Mouse (Mus musculus): Measurements from ENCODE around the gene Tas2r143.
A peak's percentile ranks its signal among the peaks of the same experiment; 100 is the strongest.

The Tas2r143 gene

DNA sequence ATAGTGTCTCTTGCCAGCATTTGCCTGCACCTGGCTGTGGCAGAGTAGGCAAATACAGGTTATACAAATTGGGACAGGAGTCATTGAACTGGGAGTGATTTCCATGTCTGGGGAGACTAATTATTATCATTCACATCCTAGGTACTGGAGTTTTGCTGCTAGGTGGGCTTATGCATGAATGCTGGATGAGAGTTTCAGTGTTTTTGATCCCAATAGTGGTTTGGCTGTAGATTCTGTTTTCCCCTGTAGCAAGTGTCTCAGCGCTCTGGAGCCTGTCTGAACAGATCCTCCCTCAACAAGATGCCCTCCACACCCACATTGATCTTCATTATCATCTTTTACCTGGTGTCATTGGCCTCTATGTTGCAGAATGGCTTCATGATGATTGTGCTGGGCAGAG is at the start of gene Tas2r143:
Tas2r143 (plus strand) TSS at position 301 of the 400 bp plus-strand sequence.
- DNase-seq (ENCODE audit: low spot score in 2 of 2) = no peak

- no peak for DNase-seq (ENCODE audit: low spot score in 2 of 2)
Observed at GRCm38 (mm10) chr6:42350968-42351775, 48.9 kb upstream of the Tas2r143 start.

GRCm38 (mm10) chr6:42351776-42352485 is 48.1 kb upstream of the Tas2r143 start:
- peak; percentile 40 to 50 for DNase-seq (ENCODE audit: low spot score in 2 of 2)

- DNase-seq (ENCODE audit: low spot score in 2 of 2) = no peak
Observed at GRCm38 (mm10) chr6:42352486-42352846, 47.6 kb upstream of the Tas2r143 start.

GRCm38 (mm10) chr6:42353180-42353579 is 46.9 kb upstream of the Tas2r143 start:
- peak; percentile 51 to 57 for DNase-seq (ENCODE audit: low spot score in 2 of 2)

GRCm38 (mm10) chr6:42354076-42355019 is 45.7 kb upstream of the Tas2r143 start:
- peak; percentile 18 to 31 for DNase-seq (ENCODE audit: low spot score in 2 of 2)

- DNase-seq (ENCODE audit: low spot score in 2 of 2) = no peak
Observed at GRCm38 (mm10) chr6:42355366-42355765, 44.7 kb upstream of the Tas2r143 start.

GRCm38 (mm10) chr6:42355794-42356600 is 44.0 kb upstream of the Tas2r143 start:
- no peak for DNase-seq (ENCODE audit: low spot score in 2 of 2)

- DNase-seq (ENCODE audit: low spot score in 2 of 2) = no peak
Observed at GRCm38 (mm10) chr6:42356913-42357312, 43.1 kb upstream of the Tas2r143 start.

GRCm38 (mm10) chr6:42357901-42358300 is 42.1 kb upstream of the Tas2r143 start:
- no peak for DNase-seq (ENCODE audit: low spot score in 2 of 2)

GRCm38 (mm10) chr6:42358901-42359300 is 41.1 kb upstream of the Tas2r143 start:
- DNase-seq (ENCODE audit: low spot score in 2 of 2) = no peak

DNA sequence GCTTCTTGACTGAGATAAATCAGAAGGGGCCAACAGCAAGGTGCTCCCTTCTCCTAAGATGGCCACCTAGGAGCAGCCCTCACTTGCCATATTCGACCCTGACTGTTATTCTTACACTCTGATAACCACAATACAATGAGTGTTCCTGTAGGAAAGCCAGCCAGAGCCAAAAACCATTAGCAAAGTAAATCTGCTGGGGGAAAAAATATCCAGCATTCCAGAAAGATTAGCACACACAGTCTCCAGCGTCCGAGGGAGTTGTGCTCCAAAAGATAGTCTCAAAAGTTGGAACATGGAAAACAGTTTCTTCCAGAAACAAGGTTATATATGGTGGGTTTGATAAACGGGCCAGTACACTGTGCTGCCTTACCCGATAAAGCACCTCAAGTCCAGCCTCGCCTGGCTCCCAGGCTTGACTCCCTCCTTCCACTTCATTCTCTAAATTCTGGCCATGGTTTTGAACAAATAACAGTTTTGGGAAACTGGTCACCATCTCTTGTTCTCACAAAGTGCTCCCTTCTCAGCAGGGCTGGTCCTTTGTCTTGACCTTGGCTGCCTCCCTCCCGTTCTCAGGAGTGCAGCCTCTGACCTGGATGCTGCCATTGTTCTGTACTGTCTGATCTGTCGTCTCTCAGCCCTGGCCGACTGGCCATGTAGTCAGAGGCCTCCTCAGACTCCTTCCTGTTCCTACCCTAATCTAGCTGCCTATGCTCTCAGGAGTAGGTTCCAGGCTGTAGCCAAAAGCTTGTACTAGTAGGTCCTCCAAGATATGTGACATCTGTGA is 40.5 kb upstream of the Tas2r143 start:
- DNase-seq (ENCODE audit: low spot score in 2 of 2) = no peak

GRCm38 (mm10) chr6:42360231-42360840 is 39.7 kb upstream of the Tas2r143 start:
- DNase-seq (ENCODE audit: low spot score in 2 of 2) = no peak

DNA sequence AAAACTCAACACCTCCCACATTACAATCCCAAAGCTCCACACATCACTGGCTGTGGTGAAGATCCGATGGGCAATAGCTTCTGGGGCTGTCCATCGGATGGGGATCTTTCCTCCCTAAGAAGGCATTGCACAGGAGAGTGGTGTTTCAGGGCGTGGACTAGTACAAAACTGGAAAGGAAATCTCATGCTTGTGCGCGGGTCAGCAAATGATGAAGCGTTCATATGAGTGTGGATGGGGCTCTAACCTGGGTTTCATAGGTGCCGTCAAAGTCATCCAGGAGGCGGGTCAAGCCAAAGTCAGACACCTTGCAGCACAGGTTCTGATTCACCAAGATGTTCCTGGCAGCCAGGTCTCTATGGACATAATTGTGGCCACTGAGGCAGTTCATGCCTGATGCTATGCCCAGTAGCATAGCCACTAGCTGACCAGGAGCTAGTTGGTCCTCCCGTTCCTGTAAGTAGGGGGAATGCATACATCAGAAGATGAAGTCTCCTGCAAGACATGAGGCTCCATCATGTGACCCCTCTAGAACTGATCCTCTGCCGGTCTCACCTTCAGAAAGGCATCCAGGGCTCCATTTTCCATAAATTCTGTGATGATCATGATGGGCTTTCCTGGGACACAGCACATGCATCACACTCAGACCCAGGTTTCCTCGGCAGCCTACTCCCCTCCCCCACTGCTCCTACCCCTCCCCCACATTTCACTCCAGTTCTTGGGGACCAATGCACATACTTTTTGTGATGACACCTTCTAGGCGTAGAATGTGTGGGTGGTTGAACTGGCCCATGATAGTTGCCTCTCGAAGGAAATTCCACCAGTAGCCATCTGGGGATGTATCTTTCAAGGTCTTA is 38.8 kb upstream of the Tas2r143 start:
- no peak for DNase-seq (ENCODE audit: low spot score in 2 of 2)

DNA sequence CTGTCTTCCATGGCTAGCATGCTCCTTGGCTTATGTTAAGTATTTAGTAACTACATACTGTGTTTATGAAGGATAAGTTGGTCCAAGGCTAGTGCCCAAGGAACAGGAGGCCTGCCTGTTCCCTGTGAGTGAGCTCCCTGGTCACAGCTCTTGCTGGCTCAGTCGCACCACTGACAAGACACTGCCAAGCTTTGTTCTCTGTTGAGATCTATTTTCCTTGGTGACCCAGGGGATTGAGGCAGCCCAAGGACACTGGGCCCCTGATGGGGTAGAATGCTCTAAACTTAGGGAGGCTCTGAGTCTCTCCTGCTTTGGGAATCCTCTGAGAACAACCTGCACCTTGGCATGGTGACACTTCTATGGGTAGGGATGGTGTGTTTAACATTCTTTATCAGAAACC is 38.0 kb upstream of the Tas2r143 start:
- DNase-seq (ENCODE audit: low spot score in 2 of 2) = no peak

- no peak for DNase-seq (ENCODE audit: low spot score in 2 of 2)
Observed at GRCm38 (mm10) chr6:42362497-42362896, 37.5 kb upstream of the Tas2r143 start.

DNA sequence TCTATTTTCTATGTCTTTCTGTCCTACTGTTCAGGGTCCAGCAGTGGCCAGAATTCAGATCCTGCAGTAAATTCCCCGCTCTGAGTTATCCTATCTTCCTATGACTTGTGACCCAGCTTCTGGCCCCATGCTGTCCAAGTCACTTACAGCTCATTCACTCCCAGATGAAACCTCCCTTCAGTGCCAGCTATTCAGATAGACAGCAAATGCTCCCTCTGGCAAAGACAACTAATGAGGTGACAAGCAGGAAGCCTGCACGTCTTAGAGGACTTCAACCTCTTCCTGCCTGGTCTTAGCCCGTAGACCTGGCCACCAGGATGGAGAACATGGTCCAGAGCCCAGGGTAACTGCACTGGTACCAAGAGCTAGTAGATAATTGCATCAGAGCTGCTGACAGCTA is 37.1 kb upstream of the Tas2r143 start:
- no peak for DNase-seq (ENCODE audit: low spot score in 2 of 2)

DNA sequence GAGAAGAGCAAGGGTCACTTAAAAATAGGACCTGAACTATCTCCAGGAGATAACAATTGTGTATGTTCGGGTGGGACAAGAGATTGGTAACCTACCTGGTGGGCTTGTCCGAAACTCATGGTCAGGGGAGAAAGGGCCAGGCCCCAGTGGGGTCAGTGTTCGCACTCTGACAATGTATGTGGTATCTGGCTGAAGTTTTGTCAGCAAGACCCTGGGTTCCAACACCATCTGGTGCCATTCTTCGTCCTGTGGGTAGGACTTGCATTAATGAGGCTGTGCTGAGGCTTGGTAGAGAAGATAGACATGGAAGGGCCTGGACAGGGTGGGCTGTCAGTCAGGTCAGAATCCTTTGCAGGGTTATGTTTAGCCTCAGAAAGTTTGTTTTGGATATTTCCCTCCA is 36.0 kb upstream of the Tas2r143 start:
- no peak for DNase-seq (ENCODE audit: low spot score in 2 of 2)

- DNase-seq (ENCODE audit: low spot score in 2 of 2) = no peak
Observed at GRCm38 (mm10) chr6:42364607-42365006, 35.4 kb upstream of the Tas2r143 start.
